Comparison of ENCODE assay signal across 29 mouse cellular contexts in the genomic region with DNA sequence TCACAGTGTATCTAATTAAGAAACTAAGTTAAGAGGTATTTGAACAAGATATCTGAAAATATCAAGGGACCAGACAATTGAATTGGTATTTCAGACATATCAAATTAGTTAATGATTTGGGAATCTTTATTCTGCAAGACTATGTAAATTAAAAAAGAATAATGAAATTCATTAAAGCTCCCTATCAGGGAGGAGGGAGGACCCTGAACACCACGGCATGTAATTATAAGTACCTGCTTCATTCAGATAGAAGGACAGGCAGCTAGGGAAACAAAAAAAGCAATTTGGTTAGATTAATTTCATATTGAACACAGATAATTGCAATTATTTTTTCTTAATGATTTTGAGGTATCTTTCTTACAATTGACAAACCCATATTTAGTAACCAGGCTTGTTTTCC.
DNase-seq lines count a peak whose midpoint lies in the region; ATAC-seq and TF ChIP-seq lines count a peak whose summit lies in the region.
"Had no signal": no experiment of that assay in that cellular context is flagged by ENCODE, and none has a peak within 500 bp of the region (broad histone marks: within the 10 kb centered on the region; RNA-seq: fewer than 3 reads in every experiment).

No protein-coding gene starts in this region.

- no peak overlapping the region for H3K9ac ChIP-seq in hindbrain, embryonic 14.5 days
- H3K9ac ChIP-seq in hindbrain, embryonic 11.5 days (ENCODE audit: low read depth, low read length): no peak overlapping the region
- no peak overlapping the region for H3K9ac ChIP-seq in midbrain, embryonic 14.5 days (replicated peaks; ENCODE audit: low read length)
- H3K9ac ChIP-seq in midbrain, embryonic 16.5 days (ENCODE audit: low read depth, low read length): no peak overlapping the region
- H3K9ac ChIP-seq: embryonic facial prominence, embryonic 13.5 days; embryonic facial prominence, embryonic 15.5 days; forebrain, embryonic 12.5 days had no signal

- no peak overlapping the region for H3K4me2 ChIP-seq in hindbrain, embryonic 14.5 days (replicated peaks)
- no peak overlapping the region for H3K4me2 ChIP-seq in hindbrain, embryonic 11.5 days (replicated peaks; ENCODE audit: low read depth, low read length)
- no peak overlapping the region for H3K4me2 ChIP-seq in midbrain, embryonic 14.5 days (ENCODE audit: low read length)
- H3K4me2 ChIP-seq in midbrain, embryonic 16.5 days (ENCODE audit: low read length): no peak overlapping the region
- H3K4me2 ChIP-seq: embryonic facial prominence, embryonic 13.5 days; embryonic facial prominence, embryonic 15.5 days; forebrain, embryonic 12.5 days had no signal

- no peak overlapping the region for H3K4me3 ChIP-seq in hindbrain, embryonic 14.5 days (replicated peaks; ENCODE audit: low read length)
- no peak overlapping the region for H3K4me3 ChIP-seq in hindbrain, embryonic 11.5 days (ENCODE audit: low read depth, low read length)
- no peak overlapping the region for H3K4me3 ChIP-seq in midbrain, embryonic 14.5 days (replicated peaks; ENCODE audit: low read depth, low read length)
- no peak overlapping the region for H3K4me3 ChIP-seq in midbrain, embryonic 16.5 days (ENCODE audit: low read depth, low read length)
- H3K4me3 ChIP-seq: embryonic facial prominence, embryonic 13.5 days; embryonic facial prominence, embryonic 15.5 days; erythroblast, embryonic 14.5 days; forebrain, embryonic 10.5 days; forebrain, embryonic 12.5 days had no signal

- no peaks in the 10 kb centered on the region for H3K36me3 ChIP-seq in hindbrain, embryonic 14.5 days (replicated peaks; ENCODE audit: control insufficient read depth, insufficient read depth)
- H3K36me3 ChIP-seq in hindbrain, embryonic 11.5 days (ENCODE audit: control insufficient read depth, insufficient read depth, low read length): no peaks in the 10 kb centered on the region
- no peaks in the 10 kb centered on the region for H3K36me3 ChIP-seq in midbrain, embryonic 14.5 days (ENCODE audit: control insufficient read depth, insufficient read depth, low read length)
- H3K36me3 ChIP-seq in midbrain, embryonic 16.5 days (ENCODE audit: control insufficient read depth, insufficient read depth, low read length): no peaks in the 10 kb centered on the region
- H3K36me3 ChIP-seq: embryonic facial prominence, embryonic 13.5 days; embryonic facial prominence, embryonic 15.5 days; forebrain, embryonic 10.5 days; forebrain, embryonic 12.5 days; G1E had no signal

- WGBS in hindbrain, embryonic 14.5 days: 49% methylated on average over 1 of the region's 1 CpGs
- WGBS in hindbrain, embryonic 11.5 days: 74% methylated on average over 1 of the region's 1 CpGs
- 65% methylated on average over 1 of the region's 1 CpGs for WGBS in midbrain, embryonic 14.5 days
- WGBS in midbrain, embryonic 16.5 days: 59% methylated on average over 1 of the region's 1 CpGs

- no peak for TF ChIP-seq CTCF in brain, embryonic 14.5 days (IDR thresholded peaks at IDR 0.05; ENCODE audit: borderline replicate concordance, extremely low read depth, insufficient read depth, insufficient read length)

- H3K27ac ChIP-seq in hindbrain, embryonic 14.5 days: no peak overlapping the region
- H3K27ac ChIP-seq in hindbrain, embryonic 11.5 days (ENCODE audit: low read depth, low read length): no peak overlapping the region
- no peak overlapping the region for H3K27ac ChIP-seq in midbrain, embryonic 14.5 days (replicated peaks; ENCODE audit: low read depth, low read length)
- no peak overlapping the region for H3K27ac ChIP-seq in midbrain, embryonic 16.5 days (ENCODE audit: low read length)
- H3K27ac ChIP-seq: embryonic facial prominence, embryonic 13.5 days; embryonic facial prominence, embryonic 15.5 days; forebrain, embryonic 10.5 days; forebrain, embryonic 12.5 days had no signal

- H3K4me1 ChIP-seq in hindbrain, embryonic 14.5 days (replicated peaks; ENCODE audit: control insufficient read depth, insufficient read depth, low read length): no peaks in the 10 kb centered on the region
- H3K4me1 ChIP-seq in hindbrain, embryonic 11.5 days (replicated peaks; ENCODE audit: control insufficient read depth, insufficient read depth, low read length): no peaks in the 10 kb centered on the region
- H3K4me1 ChIP-seq in midbrain, embryonic 14.5 days (ENCODE audit: control insufficient read depth, insufficient read depth, low read length): no peaks in the 10 kb centered on the region
- H3K4me1 ChIP-seq in midbrain, embryonic 16.5 days (ENCODE audit: control insufficient read depth, insufficient read depth, low read length): no peaks in the 10 kb centered on the region
- H3K4me1 ChIP-seq: embryonic facial prominence, embryonic 13.5 days; embryonic facial prominence, embryonic 15.5 days; forebrain, embryonic 10.5 days; forebrain, embryonic 12.5 days had no signal

- no peak for TF ChIP-seq POLR2A in brain, embryonic 14.5 days (IDR thresholded peaks at IDR 0.05; ENCODE audit: borderline replicate concordance, extremely low read depth, insufficient read depth, insufficient read length, poor library complexity, severe bottlenecking)

- no peaks in the 10 kb centered on the region for H3K27me3 ChIP-seq in hindbrain, embryonic 14.5 days (ENCODE audit: control insufficient read depth, insufficient read depth, low read length)
- H3K27me3 ChIP-seq in hindbrain, embryonic 11.5 days (ENCODE audit: control insufficient read depth, insufficient read depth, low read length): no peaks in the 10 kb centered on the region
- H3K27me3 ChIP-seq in midbrain, embryonic 14.5 days (ENCODE audit: control insufficient read depth, insufficient read depth, low read length): no peaks in the 10 kb centered on the region
- H3K27me3 ChIP-seq in midbrain, embryonic 16.5 days (ENCODE audit: control insufficient read depth, insufficient read depth, low read depth, low read length): no peaks in the 10 kb centered on the region
- H3K27me3 ChIP-seq: CH12.LX; embryonic facial prominence, embryonic 13.5 days; embryonic facial prominence, embryonic 15.5 days; forebrain, embryonic 12.5 days; Patski had no signal

- ATAC-seq in hindbrain, embryonic 14.5 days (ENCODE audit: low FRiP score): no peak
- no peak for ATAC-seq in hindbrain, embryonic 11.5 days (ENCODE audit: low FRiP score)
- ATAC-seq in midbrain, embryonic 14.5 days (ENCODE audit: low FRiP score, low TSS enrichment): no peak; the same call in 1 of the 2 replicates
- ATAC-seq in midbrain, embryonic 16.5 days: no peak
- ATAC-seq: activated CD4-positive, CD25-positive, alpha-beta regulatory T cell, adult 4 months; CD4-positive, CD25-positive, alpha-beta regulatory T cell, adult 4 months; forebrain, embryonic 14.5 days; Patski had no signal

- DNase-seq in heart, adult 11 months: peak; percentile 4
- no peak for DNase-seq in heart, adult 9 months (ENCODE audit: low spot score in 2 of 2)
- peak; percentile 30 for DNase-seq in hindbrain, embryonic 14.5 days (ENCODE audit: low spot score)
- no peak for DNase-seq in hindbrain, embryonic 11.5 days (ENCODE audit: low spot score)
- DNase-seq in midbrain, embryonic 14.5 days: peak; percentile 12
- peak; percentile 39 for DNase-seq in brain, embryonic 14.5 days (ENCODE audit: low read depth)
- DNase-seq: adrenal gland, adult 8-10 months; adrenal gland, postnatal 14 days; adrenal gland, postnatal 36 days; B cell, adult 2 months; cerebellum, adult 11 months; cerebellum, adult 18-20 months; cerebellum, adult 8-10 months; cerebellum, adult 9-11 months; cerebellum, postnatal 14 days; cerebellum, postnatal 36 days; embryo, embryonic 11 days had no signal

- no peaks in the 10 kb centered on the region for H3K9me3 ChIP-seq in hindbrain, embryonic 14.5 days (ENCODE audit: control insufficient read depth, low read length)
- H3K9me3 ChIP-seq in hindbrain, embryonic 11.5 days (ENCODE audit: control insufficient read depth, low read length): no peaks in the 10 kb centered on the region
- H3K9me3 ChIP-seq in midbrain, embryonic 14.5 days (ENCODE audit: control insufficient read depth, low read length): no peaks in the 10 kb centered on the region
- H3K9me3 ChIP-seq in midbrain, embryonic 16.5 days (replicated peaks; ENCODE audit: control insufficient read depth, low read length, poor library complexity, severe bottlenecking): no peaks in the 10 kb centered on the region
- H3K9me3 ChIP-seq: embryonic facial prominence, embryonic 13.5 days; embryonic facial prominence, embryonic 15.5 days; forebrain, embryonic 10.5 days; forebrain, embryonic 12.5 days; G1E had no signal

Comparison
In these comparisons a context has a peak if more than half of its experiments do, and no peak if none do; other contexts are left out.
1. DNase-seq: peak in heart, adult 11 months (single experiment), hindbrain, embryonic 14.5 days (single experiment), midbrain, embryonic 14.5 days (single experiment) and brain, embryonic 14.5 days (single experiment); none in heart, adult 9 months (0 of 2) and hindbrain, embryonic 11.5 days (single experiment).